Mouse (Mus musculus) cortical plate, adult 2 months (tissue): Measurements from ENCODE around the gene Znrf2. TPM values are rescaled to one million over a fixed set of nuclear protein-coding genes. Genes with fewer than 3 reads are reported as not detected.

Experiments used
- H3K27ac ChIP-seq: fragments of 200-500 bp; 2 replicates; pipeline ENCODE4 v1.5.1; 2012; ENCODE audit warnings: low read length, control low read depth, inconsistent platforms; ENCODE audit not compliant: insufficient read depth
- H3K4me1 ChIP-seq: fragments of 200-500 bp; 2 replicates; pipeline ENCODE4 v1.6.1; 2011; ENCODE audit warnings: low read length; ENCODE audit not compliant: control insufficient read depth, insufficient read depth
- H3K4me3 ChIP-seq: fragments of 200-500 bp; 2 replicates; pipeline ENCODE4 v1.5.1; 2011; ENCODE audit warnings: mild to moderate bottlenecking, low read length, control low read depth; ENCODE audit not compliant: insufficient read depth
- CTCF ChIP-seq: fragments of 200-500 bp; IDR thresholded peaks from 2 replicates; pipeline ENCODE4 v1.5.1; 2011; ENCODE audit warnings: mild to moderate bottlenecking, control low read depth, low read length; ENCODE audit not compliant: insufficient read depth; ENCODE audit errors: extremely low read depth
- POLR2A ChIP-seq: fragments of 200-500 bp; IDR thresholded peaks from 2 replicates; pipeline ENCODE4 v1.6.1; 2011; ENCODE audit warnings: mild to moderate bottlenecking, low read length, control low read depth; ENCODE audit not compliant: insufficient read depth; ENCODE audit errors: extremely low read depth
- polyA plus RNA-seq: library from polyadenylated mRNA; depleted of rRNA; stranded (reverse); fragments of >200 nt; gene quantifications from 2 replicates; pipeline ENCODE4 v1.2.3, GENCODE M21; 2012; rRNA removed

The Znrf2 gene
- polyA plus RNA-seq, 1 experiment = 6.6 TPM

GRCm38 (mm10) chr6:54941149-54941548 is 124.4 kb downstream of the Znrf2 start:
- Histone ChIP-seq H3K4me3 (no peak overlapping the region), H3K4me1 (no peaks in the 10 kb centered on the region), H3K27ac (no peak overlapping the region)
- no peak for TF ChIP-seq CTCF
- no peak for TF ChIP-seq POLR2A

Other genes starting within 250 kb of the Znrf2 start
- gene Plekha8, start 221.8 kb upstream of the Znrf2 start, polyA plus RNA-seq = 7.3 and 7.8 TPM in 2 replicates
- 11.3 and 11.4 TPM in 2 replicates for gene Fkbp14, start 219.6 kb upstream of the Znrf2 start, polyA plus RNA-seq
- gene Mturn, start 135.3 kb upstream of the Znrf2 start, polyA plus RNA-seq = 51.3 and 57.0 TPM in 2 replicates
- gene Nod1, start 155.7 kb downstream of the Znrf2 start, polyA plus RNA-seq = 6.0 and 6.4 TPM in 2 replicates
- gene Ggct, start 176.0 kb downstream of the Znrf2 start, polyA plus RNA-seq = 16.6 and 19.8 TPM in 2 replicates
- gene Gars, start 221.1 kb downstream of the Znrf2 start, polyA plus RNA-seq = 96.8 and 99.2 TPM in 2 replicates